Mouse (Mus musculus) forebrain, embryonic 10.5 days (tissue): Measurements from ENCODE around the gene Fam160a2. TPM values are rescaled to one million over a fixed set of nuclear protein-coding genes. Genes with fewer than 3 reads are reported as not detected.

Experiments used
- DNase-seq: peaks from one replicate; pipeline ENCODE4 v3.0.0-alpha.2; 2017; ENCODE audit warnings: low spot score; ENCODE audit errors: extremely low spot score
- H3K27ac ChIP-seq: fragments of 300-500 bp; sonication (generic); 2 replicates; pipeline ENCODE4 v1.5.1; 2016; ENCODE audit warnings: mild to moderate bottlenecking
- H3K27me3 ChIP-seq: fragments of 300-500 bp; sonication (generic); 2 replicates; pipeline ENCODE4 v1.6.1; 2016; ENCODE audit warnings: mild to moderate bottlenecking; ENCODE audit not compliant: poor library complexity, severe bottlenecking
- H3K36me3 ChIP-seq: fragments of 300-500 bp; sonication (generic); replicated peaks from 2 replicates; pipeline ENCODE4 v1.6.1; 2016; ENCODE audit warnings: mild to moderate bottlenecking, moderate library complexity
- H3K4me1 ChIP-seq: fragments of 300-500 bp; sonication (generic); 2 replicates; pipeline ENCODE4 v1.6.1; 2016
- H3K4me3 ChIP-seq: fragments of 300-500 bp; sonication (generic); 2 replicates; pipeline ENCODE4 v1.5.1; 2016; ENCODE audit warnings: mild to moderate bottlenecking, moderate library complexity
- H3K9me3 ChIP-seq: fragments of 300-500 bp; sonication (generic); 2 replicates; pipeline ENCODE4 v1.6.1; 2016; ENCODE audit warnings: mild to moderate bottlenecking, moderate library complexity
- WGBS: fragments of 180-500 bp; shearing (Covaris S2); methylation state at CpG from one replicate; pipeline ENCODE4 v1.1.7; 2016; 5-methylcytosine and 5-hydroxymethylcytosine counted together
- polyA plus RNA-seq: library from polyadenylated mRNA; unstranded; fragments of >200 nt; fragmentation: Nextera tagmentation; extraction: Ambion mirVana; gene quantifications from 2 replicates; pipeline ENCODE4 v1.2.1, GENCODE M21; 2016

Fam160a2 gene
- polyA plus RNA-seq: 45.0 and 47.5 TPM in 2 replicates

DNA sequence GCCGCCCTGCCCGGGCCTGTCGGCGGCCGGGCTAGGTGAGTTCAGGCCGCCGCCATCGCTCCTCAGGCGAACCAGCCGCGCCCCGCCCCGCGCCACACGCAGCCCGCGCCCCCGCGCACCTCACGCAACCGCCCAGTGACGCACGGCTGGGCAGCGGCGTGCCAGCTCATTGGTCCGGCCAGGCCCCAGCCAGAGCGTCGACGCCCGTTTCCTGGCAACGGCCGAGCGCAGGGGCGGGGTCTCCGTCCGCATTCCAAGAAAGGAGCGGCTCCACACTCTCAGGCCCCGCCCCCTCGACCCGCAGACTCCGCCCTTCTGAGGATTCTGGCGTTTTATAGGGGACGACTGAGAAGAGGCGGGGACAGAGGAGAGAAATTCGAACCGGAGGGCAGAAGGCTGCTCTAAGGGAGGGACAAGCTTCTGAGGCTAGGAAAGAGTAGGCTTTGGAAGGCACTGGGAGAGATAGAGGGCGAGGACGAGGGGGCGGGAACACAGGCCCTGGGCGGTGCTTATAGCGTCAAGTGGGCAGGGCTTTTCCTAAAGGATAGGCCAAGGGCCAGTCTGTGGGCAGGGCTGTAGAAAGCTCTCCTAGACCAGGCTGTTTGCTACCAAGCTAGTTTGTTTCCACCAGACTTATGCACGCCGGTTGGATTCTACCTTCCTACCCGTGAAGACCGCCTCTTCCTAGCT lies at the start of gene Fam160a2:
Gene Fam160a2 (minus strand): TSS at position 120 of the 690 bp plus-strand sequence.
- Histone ChIP-seq H3K36me3 (peaks cover 10% of the 10 kb centered on the region; the same call in 1 of the 2 replicates), H3K27me3 (no peaks in the 10 kb centered on the region), H3K4me3 (peak within 1 kb of the TSS; percentile 83), H3K27ac (peak within 1 kb of the TSS; percentile 92), H3K9me3 (no peaks in the 10 kb centered on the region), H3K4me1 (peaks cover 17% of the 10 kb centered on the region)
- DNase-seq: peak; percentile 99
- under 1% methylated on average over 55 of the region's 55 CpGs for WGBS

DNA sequence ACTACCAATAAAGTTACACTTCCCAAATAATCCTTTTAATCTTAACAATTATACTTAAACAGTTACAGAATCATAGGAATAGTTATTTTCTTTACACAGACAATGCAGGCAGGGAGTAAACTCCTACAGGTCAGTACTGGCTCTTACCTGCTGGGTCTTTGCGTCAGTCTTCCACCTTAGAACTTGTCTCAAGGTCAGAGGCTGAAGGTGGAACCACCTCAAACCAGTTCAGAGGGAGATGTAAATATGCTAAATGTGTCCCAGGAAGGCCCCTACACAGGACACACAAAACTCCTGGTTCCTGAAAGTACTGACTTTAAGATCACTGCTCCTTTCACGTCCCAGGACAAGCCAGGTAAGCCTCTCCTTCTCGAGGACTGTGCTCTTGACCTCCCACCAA lies 45.2 kb upstream of the Fam160a2 start:
- whole genome bisulfite sequencing: 72% methylated on average over 3 of the region's 3 CpGs
- Histone ChIP-seq H3K36me3 (no peaks in the 10 kb centered on the region), H3K27me3 (no peaks in the 10 kb centered on the region)

DNA sequence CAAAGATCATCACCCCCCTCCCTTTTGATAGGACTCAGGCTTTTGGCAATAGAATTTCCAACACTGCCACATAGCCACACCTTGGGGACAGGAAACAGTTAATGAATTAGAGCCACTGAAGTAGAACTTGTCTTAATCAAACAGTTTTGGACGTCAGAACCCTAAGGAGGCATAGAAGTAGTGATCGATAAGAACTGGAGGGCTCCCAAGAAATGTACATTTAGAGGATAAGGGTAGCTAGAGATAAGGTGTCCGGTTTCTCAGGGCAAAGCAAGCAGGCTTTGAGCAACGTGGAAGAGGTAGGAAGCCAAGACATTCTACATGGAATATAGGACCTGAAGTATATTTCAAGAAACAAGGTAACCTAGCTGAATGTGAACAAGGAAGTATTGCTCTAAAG lies 41.6 kb upstream of the Fam160a2 start:
- H3K27me3 ChIP-seq: no peaks in the 10 kb centered on the region
- no peak overlapping the region for H3K27ac ChIP-seq
- no peaks in the 10 kb centered on the region for H3K4me1 ChIP-seq
- 69% methylated on average over 4 of the region's 4 CpGs for WGBS
- H3K36me3 ChIP-seq: no peaks in the 10 kb centered on the region
- DNase-seq: no peak
- H3K9me3 ChIP-seq: no peaks in the 10 kb centered on the region
- H3K4me3 ChIP-seq: no peak overlapping the region

More for the DNA sequence above, 45.2 kb upstream of the Fam160a2 start:
- Histone ChIP-seq H3K9me3 (no peaks in the 10 kb centered on the region), H3K4me1 (no peaks in the 10 kb centered on the region), H3K27ac (no peak overlapping the region), H3K4me3 (no peak overlapping the region)
- DNase-seq: no peak

DNA sequence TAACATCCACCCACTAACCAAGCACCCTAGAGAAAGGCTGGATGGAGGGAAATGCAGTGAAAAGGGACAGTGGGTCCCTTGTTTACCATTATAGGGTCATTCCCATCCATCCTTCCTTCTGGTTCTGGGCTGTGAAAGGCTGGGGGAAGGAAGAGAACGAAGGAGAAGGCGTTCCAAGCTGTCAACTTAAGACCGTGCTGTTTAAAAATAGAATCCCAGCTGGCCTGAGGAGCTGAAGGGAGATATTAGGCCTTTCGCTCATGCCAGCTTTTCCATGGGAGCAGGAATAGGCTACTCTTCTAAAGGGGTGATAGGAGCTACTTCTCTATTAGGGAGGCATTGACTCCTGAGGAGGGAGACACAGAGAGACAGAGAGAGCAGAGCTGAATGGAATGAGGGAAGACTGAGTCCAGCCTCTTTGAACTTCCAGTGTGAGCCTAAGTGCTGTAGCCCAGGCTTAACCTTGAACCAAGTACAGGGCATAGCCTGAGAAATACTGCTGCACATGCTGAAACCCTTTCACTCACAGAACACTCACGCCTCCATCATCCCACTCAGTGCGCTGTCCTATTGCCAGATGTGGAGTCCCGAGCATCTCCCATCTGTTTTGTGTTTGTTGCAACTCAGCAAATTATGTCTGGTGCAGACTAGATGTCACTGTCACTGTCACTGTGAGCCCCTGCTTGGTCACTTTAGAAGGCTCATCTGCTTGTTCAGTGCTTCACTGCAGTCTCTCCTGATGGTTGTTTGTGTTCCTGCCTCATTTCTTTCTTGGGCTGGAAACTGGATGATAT lies 38.3 kb upstream of the Fam160a2 start:
- no peak overlapping the region for H3K4me3 ChIP-seq
- H3K4me1 ChIP-seq: no peaks in the 10 kb centered on the region
- H3K36me3 ChIP-seq: no peaks in the 10 kb centered on the region
- no peaks in the 10 kb centered on the region for H3K9me3 ChIP-seq
- no peaks in the 10 kb centered on the region for H3K27me3 ChIP-seq
- no peak overlapping the region for H3K27ac ChIP-seq
- 86% methylated on average over 7 of the region's 7 CpGs for WGBS
- no peak for DNase-seq

DNA sequence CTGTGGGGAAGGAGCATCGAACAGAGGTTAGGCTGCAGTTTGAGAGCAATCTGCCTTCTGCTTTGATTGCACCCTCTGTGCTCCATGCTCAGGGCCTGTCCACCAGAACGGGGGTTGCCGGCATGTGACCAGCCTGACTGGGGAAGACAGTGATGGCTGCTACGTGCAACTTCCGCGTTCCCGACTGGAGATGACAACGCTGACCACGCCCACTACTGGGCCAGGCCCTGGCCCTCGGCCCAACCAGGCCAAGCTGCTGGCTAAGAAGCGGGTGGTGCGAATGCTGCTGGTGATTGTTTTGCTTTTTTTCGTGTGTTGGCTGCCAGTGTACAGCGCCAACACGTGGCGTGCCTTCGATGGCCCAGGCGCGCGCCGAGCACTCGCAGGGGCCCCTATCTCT lies 34.9 kb upstream of the Fam160a2 start:
- Histone ChIP-seq H3K27ac (no peak overlapping the region), H3K9me3 (no peaks in the 10 kb centered on the region), H3K27me3 (no peaks in the 10 kb centered on the region), H3K4me1 (no peaks in the 10 kb centered on the region), H3K36me3 (no peaks in the 10 kb centered on the region), H3K4me3 (no peak overlapping the region)
- no peak for DNase-seq
- 89% methylated on average over 22 of the region's 22 CpGs for WGBS

DNA sequence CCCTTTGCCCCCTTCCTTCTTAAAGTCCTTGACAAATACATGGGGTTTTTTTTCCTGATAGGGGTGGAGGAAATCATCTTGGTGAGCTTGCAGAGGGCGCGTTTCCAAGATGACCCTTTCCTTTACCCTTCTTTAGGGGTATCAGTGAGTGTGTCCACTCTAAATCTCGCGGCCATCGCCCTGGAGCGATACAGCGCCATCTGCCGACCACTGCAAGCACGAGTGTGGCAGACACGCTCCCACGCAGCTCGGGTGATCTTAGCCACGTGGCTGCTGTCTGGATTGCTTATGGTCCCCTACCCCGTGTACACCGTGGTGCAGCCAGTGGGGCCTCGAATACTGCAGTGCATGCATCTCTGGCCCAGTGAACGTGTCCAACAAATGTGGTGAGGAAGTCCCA lies 34.0 kb upstream of the Fam160a2 start:
- Histone ChIP-seq H3K4me3 (no peak overlapping the region), H3K4me1 (no peaks in the 10 kb centered on the region), H3K36me3 (no peaks in the 10 kb centered on the region), H3K9me3 (no peaks in the 10 kb centered on the region), H3K27ac (no peak overlapping the region), H3K27me3 (no peaks in the 10 kb centered on the region)
- no peak for DNase-seq
- 89% methylated on average over 17 of the region's 17 CpGs for WGBS

DNA sequence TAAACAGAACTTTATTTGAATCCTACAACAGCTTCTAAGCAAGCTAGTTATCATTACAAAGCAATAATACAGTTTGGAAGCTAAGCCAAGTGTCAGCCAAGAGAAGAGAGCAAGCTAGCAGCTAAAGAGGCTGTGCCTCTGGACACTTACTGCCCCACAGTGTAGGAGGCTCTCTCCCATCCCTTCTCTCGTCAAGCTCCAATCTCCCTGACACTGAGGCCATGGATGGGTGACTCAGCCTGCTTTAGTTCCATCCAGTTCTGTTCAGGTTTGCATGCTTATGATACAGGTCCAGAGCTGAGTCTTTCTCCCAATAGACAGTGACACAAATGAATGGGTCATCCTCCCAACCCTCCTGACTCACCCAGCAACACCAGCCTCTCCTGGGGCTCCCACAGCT lies 32.2 kb upstream of the Fam160a2 start:
- no peak for DNase-seq
- Histone ChIP-seq H3K4me1 (no peaks in the 10 kb centered on the region), H3K36me3 (no peaks in the 10 kb centered on the region), H3K27ac (no peak overlapping the region), H3K27me3 (peaks cover 11% of the 10 kb centered on the region), H3K4me3 (no peak overlapping the region), H3K9me3 (no peaks in the 10 kb centered on the region)
- 60% methylated on average over 1 of the region's 1 CpGs for whole genome bisulfite sequencing

DNA sequence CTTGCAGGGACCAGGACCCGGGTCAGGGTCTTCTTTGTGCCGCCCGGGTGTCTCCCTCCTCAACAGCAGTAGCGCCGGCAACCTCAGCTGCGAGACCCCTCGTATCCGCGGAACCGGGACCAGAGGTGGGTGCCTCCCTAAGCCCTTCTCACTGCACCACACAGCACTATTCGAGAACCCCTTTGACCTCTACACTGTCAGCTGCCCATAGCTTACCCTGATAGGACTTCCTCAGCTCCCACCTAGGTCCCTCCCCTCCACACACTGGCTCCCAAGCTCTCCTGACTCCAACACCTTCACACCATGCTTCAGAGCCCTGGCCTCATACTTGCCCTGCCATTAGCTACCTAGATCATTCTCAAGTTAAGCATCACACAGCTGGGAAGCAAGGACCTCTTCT lies 26.2 kb upstream of the Fam160a2 start:
- Histone ChIP-seq H3K27me3 (peaks cover 49% of the 10 kb centered on the region), H3K9me3 (no peaks in the 10 kb centered on the region), H3K4me3 (peak overlapping the region; percentile 64), H3K36me3 (no peaks in the 10 kb centered on the region), H3K4me1 (peaks cover 15% of the 10 kb centered on the region), H3K27ac (peak overlapping the region; percentile 76)
- no peak for DNase-seq
- 2% methylated on average over 11 of the region's 11 CpGs for WGBS

DNA sequence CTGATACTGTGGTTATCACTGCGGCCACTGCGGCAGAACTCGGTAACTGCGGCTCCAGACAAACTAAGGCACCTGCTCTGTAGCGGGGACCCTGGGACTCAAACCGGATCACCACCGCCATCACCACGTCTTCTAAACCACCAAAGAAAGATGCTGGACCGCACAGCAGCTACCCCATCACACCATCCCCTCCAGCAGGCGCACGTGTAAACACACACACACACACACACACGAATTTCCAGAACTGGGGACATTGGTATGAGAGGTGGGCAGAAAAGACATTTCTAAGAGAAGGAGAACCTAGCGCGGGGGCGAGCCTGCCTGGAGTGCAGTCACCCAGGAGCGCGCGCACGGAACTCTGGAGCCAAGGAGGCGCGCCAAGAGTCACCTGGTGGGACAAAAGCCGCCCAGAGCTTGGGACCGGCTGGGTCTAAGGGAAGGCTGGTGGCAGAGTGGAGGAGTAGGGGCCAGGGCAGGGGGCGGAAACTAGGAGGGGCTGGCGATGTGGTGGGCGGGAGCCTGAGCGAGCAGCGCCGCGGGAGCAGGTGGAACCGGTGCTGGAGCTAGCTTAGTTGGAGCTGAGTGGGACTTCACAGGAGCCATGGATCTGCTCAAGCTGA lies 25.7 kb upstream of the Fam160a2 start, which contains the start of gene Cckbr:
Gene Cckbr (plus strand): TSS at position 308 of the 620 bp plus-strand sequence.
- 1% methylated on average over 31 of the region's 31 CpGs for WGBS
- Histone ChIP-seq H3K36me3 (no peaks in the 10 kb centered on the region), H3K4me3 (peak within 1 kb of the TSS; percentile 64), H3K27ac (peak within 1 kb of the TSS; percentile 76), H3K4me1 (peaks cover 15% of the 10 kb centered on the region), H3K27me3 (peaks cover 49% of the 10 kb centered on the region), H3K9me3 (no peaks in the 10 kb centered on the region)
- DNase-seq: peak; percentile 50

DNA sequence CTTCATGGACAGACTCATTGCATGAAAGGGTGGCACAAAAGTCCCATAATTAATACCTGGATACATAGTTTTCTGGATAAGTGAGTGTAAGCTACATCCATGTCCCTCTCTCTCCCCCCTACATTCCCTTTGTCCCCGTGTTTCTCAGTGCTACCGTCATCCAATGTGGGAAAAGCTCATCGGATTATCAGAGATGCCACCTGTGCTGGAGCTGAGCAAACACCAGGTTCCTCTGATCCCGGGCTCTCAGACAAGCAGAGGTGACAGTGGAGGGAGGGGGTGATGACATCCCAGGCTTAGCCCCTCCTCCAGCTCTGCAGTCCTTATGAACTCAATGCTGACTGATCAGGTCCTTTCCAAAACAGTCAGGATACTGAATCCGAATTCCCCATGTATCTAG lies 24.5 kb upstream of the Fam160a2 start:
- Histone ChIP-seq H3K9me3 (no peaks in the 10 kb centered on the region), H3K36me3 (no peaks in the 10 kb centered on the region), H3K27me3 (peaks cover 49% of the 10 kb centered on the region), H3K4me3 (no peak overlapping the region), H3K4me1 (peaks cover 15% of the 10 kb centered on the region), H3K27ac (no peak overlapping the region)
- 32% methylated on average over 5 of the region's 5 CpGs for WGBS
- DNase-seq: no peak

DNA sequence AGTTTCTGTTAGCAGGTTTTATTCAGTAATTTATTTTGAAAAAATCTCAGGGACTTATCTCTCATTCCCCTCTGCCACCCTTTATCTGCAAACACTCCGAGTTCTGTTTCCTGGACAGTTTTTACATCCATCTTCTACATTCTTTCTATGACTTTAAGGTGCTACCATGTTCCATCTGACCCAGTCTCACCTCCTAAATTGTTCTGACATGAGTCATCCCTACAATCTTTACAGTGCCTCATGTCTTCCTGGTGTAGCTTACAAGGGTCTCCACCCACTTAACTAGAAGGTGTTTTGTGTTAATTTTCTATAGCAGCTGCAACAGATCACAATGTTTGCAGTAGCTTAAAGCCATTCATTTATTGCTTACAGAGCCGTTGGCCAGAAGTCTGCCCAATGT lies 21.0 kb upstream of the Fam160a2 start:
- WGBS: 69% methylated on average over 2 of the region's 2 CpGs

DNA sequence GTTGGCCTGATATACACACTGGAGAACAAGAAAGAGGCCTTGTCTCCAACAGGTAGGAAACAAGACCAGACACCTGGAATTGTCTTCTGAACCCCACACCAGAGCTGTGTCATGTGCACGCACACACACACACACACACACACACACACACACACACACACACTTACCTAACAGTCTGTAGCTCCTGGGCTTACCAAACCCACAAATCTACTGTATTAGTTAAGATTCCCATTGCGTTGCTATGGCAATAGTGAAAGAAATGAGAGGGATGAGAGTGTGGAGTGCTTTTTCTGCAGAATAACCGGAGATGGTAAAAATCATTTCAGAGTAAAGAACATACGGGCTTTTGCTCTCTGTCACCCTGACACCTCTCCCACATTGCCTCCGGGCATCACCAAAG lies 18.3 kb upstream of the Fam160a2 start:
- 92% methylated on average over 5 of the region's 5 CpGs for WGBS
- no peaks in the 10 kb centered on the region for H3K36me3 ChIP-seq
- H3K27ac ChIP-seq: no peak overlapping the region
- DNase-seq: no peak
- H3K4me1 ChIP-seq: no peaks in the 10 kb centered on the region
- no peak overlapping the region for H3K4me3 ChIP-seq
- no peaks in the 10 kb centered on the region for H3K27me3 ChIP-seq
- H3K9me3 ChIP-seq: no peaks in the 10 kb centered on the region

More for the DNA sequence above, 21.0 kb upstream of the Fam160a2 start:
- Histone ChIP-seq H3K4me3 (no peak overlapping the region), H3K4me1 (peaks cover 10% of the 10 kb centered on the region), H3K36me3 (no peaks in the 10 kb centered on the region), H3K9me3 (no peaks in the 10 kb centered on the region), H3K27me3 (peaks cover 27% of the 10 kb centered on the region), H3K27ac (no peak overlapping the region)
- DNase-seq: no peak

DNA sequence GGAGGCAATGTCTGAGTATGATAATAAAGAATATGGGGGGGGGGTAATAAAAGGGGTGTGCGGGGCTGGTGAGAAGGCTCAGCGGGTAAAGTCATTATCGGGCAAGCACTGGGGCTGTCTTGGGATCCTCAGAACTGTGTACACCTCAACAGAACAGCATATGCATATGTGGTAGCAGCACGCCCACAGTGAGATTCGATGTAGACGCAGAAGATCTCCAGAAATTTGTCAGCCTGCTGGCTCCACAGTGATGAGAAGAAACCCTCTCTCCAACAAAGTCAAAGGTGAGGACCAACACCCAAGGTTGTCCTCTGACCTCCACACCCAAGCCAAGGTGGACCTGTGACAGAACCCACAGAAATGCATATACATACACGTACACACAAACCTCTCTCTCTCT lies 16.7 kb upstream of the Fam160a2 start:
- H3K36me3 ChIP-seq: no peaks in the 10 kb centered on the region
- no peaks in the 10 kb centered on the region for H3K9me3 ChIP-seq
- 93% methylated on average over 7 of the region's 7 CpGs for WGBS
- no peaks in the 10 kb centered on the region for H3K4me1 ChIP-seq
- no peak for DNase-seq
- no peak overlapping the region for H3K4me3 ChIP-seq
- no peaks in the 10 kb centered on the region for H3K27me3 ChIP-seq
- H3K27ac ChIP-seq: no peak overlapping the region
